Mouse (Mus musculus) midbrain, embryonic 10.5 days (tissue): ENCODE measurements at regions not wholly inside any gene's neighbourhood (a gene's known extent, or its start where the extent isn't known, plus 50 kb on each side); places are given as distances from the start of the nearest gene placed in this dataset.
A peak's percentile ranks its signal among the peaks of the same experiment; 100 is the strongest.

ENCODE experiments used
- DNase-seq: peaks from one replicate; pipeline ENCODE4 v3.0.0-alpha.2; 2017; ENCODE audit warnings: low spot score
- H3K27ac ChIP-seq: fragments of 300-500 bp; sonication (generic); replicated peaks from 2 replicates; pipeline ENCODE4 v1.5.1; 2016; ENCODE audit warnings: mild to moderate bottlenecking
- H3K27me3 ChIP-seq: fragments of 300-500 bp; sonication (generic); 2 replicates; pipeline ENCODE4 v1.6.1; 2016; ENCODE audit warnings: low read depth, mild to moderate bottlenecking; ENCODE audit not compliant: poor library complexity, severe bottlenecking
- H3K36me3 ChIP-seq: fragments of 300-500 bp; sonication (generic); 2 replicates; pipeline ENCODE4 v1.6.1; 2016; ENCODE audit warnings: mild to moderate bottlenecking, moderate library complexity
- H3K4me1 ChIP-seq: fragments of 300-500 bp; sonication (generic); 2 replicates; pipeline ENCODE4 v1.6.1; 2016
- H3K4me3 ChIP-seq: fragments of 300-500 bp; sonication (generic); 2 replicates; pipeline ENCODE4 v1.5.1; 2016; ENCODE audit warnings: mild to moderate bottlenecking, moderate library complexity
- H3K9me3 ChIP-seq: fragments of 300-500 bp; sonication (generic); replicated peaks from 2 replicates; pipeline ENCODE4 v1.6.1; 2016; ENCODE audit warnings: mild to moderate bottlenecking
- WGBS: fragments of 180-500 bp; shearing (Covaris S2); methylation state at CpG from one replicate; pipeline ENCODE4 v1.1.7; 2016; 5-methylcytosine and 5-hydroxymethylcytosine counted together

- 72% methylated on average over 5 of the region's 5 CpGs for WGBS
- Histone ChIP-seq H3K27ac (no peak overlapping the region), H3K4me3 (no peak overlapping the region), H3K27me3 (peaks cover 27% of the 10 kb centered on the region), H3K4me1 (peaks cover 21% of the 10 kb centered on the region), H3K36me3 (no peaks in the 10 kb centered on the region), H3K9me3 (no peaks in the 10 kb centered on the region)
- peak; percentile 22 for DNase-seq
Measured at GRCm38 (mm10) chr8:103441163-103441562, 655.7 kb upstream of the Cdh11 start.

DNA sequence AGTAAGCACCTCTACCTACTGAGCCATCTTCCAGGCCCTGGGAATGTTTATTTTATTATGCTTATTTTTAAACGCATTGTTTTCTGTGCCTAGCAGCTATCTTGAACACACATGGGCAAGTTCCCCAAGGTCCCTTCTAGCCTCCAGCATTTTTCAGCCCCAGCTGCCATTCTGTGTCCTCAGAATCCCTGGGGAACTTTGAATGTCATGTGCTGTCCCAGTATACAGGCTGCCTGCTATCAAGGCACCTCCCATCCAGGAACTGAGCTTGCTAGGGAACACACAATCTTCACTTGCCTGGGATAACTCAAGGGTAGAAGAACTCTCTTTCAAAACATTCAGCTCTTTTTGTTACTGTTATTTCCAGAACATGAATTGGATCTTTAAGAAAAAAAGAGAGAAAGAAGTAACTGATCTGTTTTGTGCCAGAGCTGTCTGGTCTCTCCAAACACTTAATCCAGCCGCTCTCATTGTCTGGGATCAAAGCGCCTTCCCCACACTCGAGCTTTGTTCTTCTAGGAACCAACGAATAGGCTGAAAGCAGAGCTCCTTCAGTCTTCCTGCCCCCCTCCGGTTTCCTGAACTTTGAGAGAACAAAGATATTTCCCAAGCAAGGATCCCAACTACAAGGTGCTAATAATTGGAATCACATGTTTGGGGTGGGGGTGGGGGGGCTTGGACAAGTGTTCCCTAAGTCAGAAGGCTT lies 657.1 kb upstream of the Cdh11 start:
- Histone ChIP-seq H3K27ac (peak overlapping the region; percentile 28), H3K4me1 (peaks cover 21% of the 10 kb centered on the region), H3K27me3 (peaks cover 42% of the 10 kb centered on the region), H3K9me3 (no peaks in the 10 kb centered on the region), H3K36me3 (no peaks in the 10 kb centered on the region), H3K4me3 (no peak overlapping the region)
- DNase-seq, result peak; percentile 53
- WGBS, result 11% methylated on average over 6 of the region's 6 CpGs

DNA sequence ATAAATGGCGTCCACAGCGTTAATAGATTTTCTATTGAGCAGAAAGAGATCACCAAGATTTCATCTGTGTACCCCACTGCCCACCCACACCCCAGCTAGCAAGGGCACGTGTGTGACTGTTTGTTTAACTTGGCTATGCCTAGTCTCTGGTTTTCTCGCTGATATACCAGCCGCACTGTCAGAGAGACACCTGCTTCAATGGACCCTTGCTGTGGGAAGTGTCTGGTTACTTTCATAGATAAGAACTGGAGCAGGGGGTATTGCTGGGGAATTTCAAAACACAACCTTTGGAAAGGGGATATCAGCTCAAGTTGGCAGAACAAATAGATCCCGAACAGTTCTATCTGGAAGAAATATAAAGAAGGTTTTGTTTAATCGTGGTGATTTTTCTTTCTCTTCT lies 656.8 kb upstream of the Cdh5 start:
- 70% methylated on average over 7 of the region's 7 CpGs for WGBS

DNA sequence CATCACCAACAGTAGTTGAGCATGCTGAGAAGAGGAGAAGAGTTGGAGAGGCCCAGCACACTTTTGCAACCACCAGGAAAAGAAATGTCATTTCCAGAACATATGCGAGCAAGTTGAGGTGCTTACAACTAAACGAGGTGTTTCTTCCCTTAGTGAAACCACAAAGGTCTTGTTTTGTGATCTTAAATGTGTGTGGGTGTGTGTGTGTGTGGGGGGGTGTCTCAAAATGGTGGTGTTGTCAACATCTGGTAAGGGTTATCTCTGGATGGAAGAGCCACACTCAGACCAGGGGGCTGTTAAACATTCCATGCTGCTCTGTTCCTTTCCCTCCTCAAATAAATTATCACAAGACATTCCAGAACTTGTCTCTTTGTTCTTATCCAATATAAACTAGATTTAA lies 656.0 kb upstream of the Cdh5 start:
- Histone ChIP-seq H3K9me3 (no peaks in the 10 kb centered on the region), H3K36me3 (no peaks in the 10 kb centered on the region), H3K27me3 (peaks cover 69% of the 10 kb centered on the region), H3K4me3 (no peak overlapping the region), H3K27ac (no peak overlapping the region), H3K4me1 (peaks cover 21% of the 10 kb centered on the region)
- DNase-seq, result no peak
- WGBS, result 88% methylated on average over 2 of the region's 2 CpGs

More for the DNA sequence above, 656.8 kb upstream of the Cdh5 start:
- DNase-seq, result no peak
- H3K9me3 ChIP-seq, result no peaks in the 10 kb centered on the region
- H3K4me1 ChIP-seq, result peaks cover 21% of the 10 kb centered on the region
- H3K27ac ChIP-seq, result no peak overlapping the region
- peaks cover 61% of the 10 kb centered on the region for H3K27me3 ChIP-seq
- H3K4me3 ChIP-seq, result no peak overlapping the region
- H3K36me3 ChIP-seq, result no peaks in the 10 kb centered on the region

DNA sequence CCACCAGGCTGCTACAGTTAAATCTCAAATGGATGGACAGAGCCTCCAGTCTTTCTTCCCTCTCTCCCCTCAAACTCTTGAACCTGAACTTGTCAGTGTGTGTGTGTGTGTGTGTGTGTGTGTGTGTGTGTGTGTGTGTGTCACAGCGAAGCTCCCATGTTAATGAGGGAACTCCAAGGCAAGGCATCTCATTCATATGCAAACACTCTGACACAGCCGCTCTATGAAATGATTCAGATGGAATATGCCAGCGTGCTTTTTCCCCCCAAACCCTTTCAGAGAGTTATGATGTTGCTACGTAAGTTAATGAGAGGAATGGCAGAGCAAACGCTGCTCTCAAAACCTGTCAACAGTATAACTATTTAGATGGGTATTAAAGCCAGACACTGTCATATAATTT lies 653.5 kb upstream of the Cdh5 start:
- H3K4me1 ChIP-seq, result peaks cover 20% of the 10 kb centered on the region
- no peaks in the 10 kb centered on the region for H3K9me3 ChIP-seq
- no peak for DNase-seq
- 90% methylated on average over 5 of the region's 5 CpGs for WGBS
- H3K27me3 ChIP-seq, result peaks cover 79% of the 10 kb centered on the region
- H3K4me3 ChIP-seq, result no peak overlapping the region
- no peaks in the 10 kb centered on the region for H3K36me3 ChIP-seq
- H3K27ac ChIP-seq, result no peak overlapping the region

DNA sequence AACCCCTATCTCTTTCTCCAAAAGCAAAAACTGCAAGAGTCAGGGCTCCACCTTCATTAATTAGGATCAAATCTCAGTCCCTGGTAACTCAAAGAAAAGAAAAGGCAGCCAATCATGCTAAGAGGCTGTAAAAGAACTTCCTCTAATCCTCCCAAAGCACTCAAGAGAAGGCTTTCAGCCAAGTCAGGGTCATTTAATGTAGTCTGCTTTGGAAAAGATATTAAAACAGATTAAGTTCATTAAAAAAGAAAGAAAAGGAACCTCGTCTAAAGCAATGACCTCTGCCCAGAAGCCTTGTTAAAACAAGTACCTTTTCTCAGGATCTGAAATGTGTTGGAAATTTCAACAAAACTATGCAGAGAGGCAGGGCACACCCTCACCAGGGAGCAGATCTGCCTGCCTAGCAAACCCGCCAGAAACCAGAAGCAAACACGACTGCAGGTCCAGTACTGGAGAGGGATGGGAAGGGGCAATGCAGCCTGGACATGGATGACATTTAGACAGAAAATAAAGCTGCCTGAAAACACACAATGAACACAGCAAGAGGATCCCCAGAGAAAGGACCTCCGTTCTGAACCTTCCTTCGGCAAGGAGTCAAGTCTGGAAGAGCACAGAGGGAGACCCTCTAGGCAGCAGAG lies 649.9 kb upstream of the Cdh5 start:
- 39% methylated on average over 5 of the region's 5 CpGs for WGBS
- no peak for DNase-seq

GRCm38 (mm10) chr8:103457176-103457575 lies 644.2 kb upstream of the Cdh5 start:
- Histone ChIP-seq H3K36me3 (no peaks in the 10 kb centered on the region), H3K27ac (no peak overlapping the region), H3K4me1 (no peaks in the 10 kb centered on the region), H3K27me3 (peaks cover 74% of the 10 kb centered on the region), H3K4me3 (no peak overlapping the region), H3K9me3 (peaks cover 7% of the 10 kb centered on the region; the same call in 1 of the 2 replicates)
- 78% methylated on average over 6 of the region's 6 CpGs for WGBS
- DNase-seq, result no peak

More for the DNA sequence above, 649.9 kb upstream of the Cdh5 start:
- Histone ChIP-seq H3K36me3 (no peaks in the 10 kb centered on the region), H3K4me3 (no peak overlapping the region), H3K4me1 (peaks cover 13% of the 10 kb centered on the region), H3K9me3 (no peaks in the 10 kb centered on the region), H3K27ac (no peak overlapping the region), H3K27me3 (peaks cover 79% of the 10 kb centered on the region)

DNA sequence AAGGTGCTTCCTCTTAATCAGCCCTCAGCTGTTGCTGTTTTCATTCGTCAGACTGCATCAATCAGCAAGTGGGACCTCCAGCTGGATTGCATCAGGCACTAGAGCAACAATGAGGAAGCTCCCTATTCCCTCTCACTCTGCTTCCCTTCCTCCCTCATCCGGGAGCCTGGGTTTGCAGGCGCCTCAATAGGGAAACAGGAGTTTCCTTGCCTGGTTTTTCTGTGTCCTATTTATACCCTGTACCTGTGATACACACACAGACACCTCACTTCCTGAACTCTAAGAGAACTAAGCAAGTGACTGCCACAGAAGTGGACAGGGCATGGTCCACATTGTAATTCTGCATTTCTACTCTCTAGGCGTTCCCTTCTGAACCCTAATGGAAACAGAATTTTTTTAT lies 637.9 kb upstream of the Cdh5 start:
- DNase-seq, result no peak
- Histone ChIP-seq H3K4me3 (no peak overlapping the region), H3K27me3 (peaks cover 59% of the 10 kb centered on the region), H3K27ac (no peak overlapping the region), H3K9me3 (peaks cover 7% of the 10 kb centered on the region; the same call in 1 of the 2 replicates), H3K36me3 (no peaks in the 10 kb centered on the region), H3K4me1 (peaks cover 26% of the 10 kb centered on the region)
- 74% methylated on average over 4 of the region's 4 CpGs for WGBS

- no peak for DNase-seq
- Histone ChIP-seq H3K27ac (peak overlapping the region; percentile 65), H3K4me1 (peaks cover 26% of the 10 kb centered on the region), H3K4me3 (no peak overlapping the region), H3K9me3 (peaks cover 7% of the 10 kb centered on the region; the same call in 1 of the 2 replicates), H3K36me3 (no peaks in the 10 kb centered on the region), H3K27me3 (peaks cover 51% of the 10 kb centered on the region)
- WGBS, result 69% methylated on average over 2 of the region's 2 CpGs
Measured at GRCm38 (mm10) chr8:103464777-103465353, 636.6 kb upstream of the Cdh5 start.

DNA sequence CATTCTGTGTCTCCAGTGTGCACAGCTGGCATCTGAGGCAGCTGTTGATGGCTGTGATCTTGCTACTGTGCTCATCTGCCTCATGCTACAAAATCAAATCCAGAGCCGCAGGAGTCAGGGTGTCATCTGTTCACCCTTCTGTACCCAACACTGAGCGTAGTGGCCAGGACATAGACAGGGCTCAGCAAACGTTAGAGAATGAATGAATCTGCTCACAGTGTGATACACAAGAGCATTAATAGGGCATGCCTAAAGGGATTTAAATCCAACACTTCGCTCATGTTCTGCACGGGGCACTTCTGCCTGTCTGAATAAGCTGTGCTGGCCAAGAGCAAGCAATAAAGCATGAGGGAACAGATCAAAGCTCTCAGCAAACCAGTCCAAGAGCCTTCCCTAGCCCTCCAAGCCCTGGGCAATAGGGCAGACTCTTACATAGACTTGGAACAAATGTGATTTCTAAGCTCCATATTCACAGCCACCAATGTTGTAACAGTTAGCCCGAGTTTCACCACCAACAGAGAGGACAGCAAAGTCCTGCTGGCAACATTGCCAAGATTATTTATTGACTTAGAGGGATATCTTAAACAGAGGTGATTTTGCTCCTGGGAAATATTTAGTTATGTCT lies 633.8 kb upstream of the Cdh5 start:
- no peaks in the 10 kb centered on the region for H3K9me3 ChIP-seq
- H3K27ac ChIP-seq, result no peak overlapping the region
- DNase-seq, result peak; percentile 26
- H3K4me1 ChIP-seq, result peaks cover 26% of the 10 kb centered on the region
- no peak overlapping the region for H3K4me3 ChIP-seq
- peaks cover 36% of the 10 kb centered on the region for H3K27me3 ChIP-seq
- H3K36me3 ChIP-seq, result no peaks in the 10 kb centered on the region
- WGBS, result 60% methylated on average over 6 of the region's 6 CpGs

DNA sequence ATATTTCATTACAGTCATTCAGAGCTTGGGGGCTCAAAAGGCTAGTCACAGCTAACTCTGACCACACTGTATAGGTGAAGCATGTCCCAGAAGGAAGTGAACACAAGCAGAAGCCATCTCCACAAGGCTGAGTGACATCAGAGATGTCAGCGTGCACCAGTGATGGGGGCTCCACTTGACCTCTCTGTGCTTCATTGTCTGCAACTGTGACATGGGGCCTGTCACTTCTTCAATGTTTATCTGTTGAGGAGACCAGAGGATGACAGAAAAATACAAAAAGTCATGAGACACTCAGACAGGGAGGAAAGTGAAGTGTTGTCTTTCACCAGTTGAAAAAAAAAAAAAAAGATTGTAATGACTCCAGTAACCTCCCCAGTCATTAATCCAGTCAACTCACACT lies 632.4 kb upstream of the Cdh5 start:
- Histone ChIP-seq H3K27ac (no peak overlapping the region), H3K36me3 (no peaks in the 10 kb centered on the region), H3K4me3 (no peak overlapping the region), H3K4me1 (peaks cover 25% of the 10 kb centered on the region), H3K9me3 (no peaks in the 10 kb centered on the region), H3K27me3 (peaks cover 27% of the 10 kb centered on the region)
- WGBS, result 87% methylated on average over 1 of the region's 1 CpGs
- DNase-seq, result no peak

- 82% methylated on average over 4 of the region's 4 CpGs for WGBS
- Histone ChIP-seq H3K27ac (no peak overlapping the region), H3K36me3 (no peaks in the 10 kb centered on the region), H3K4me1 (peaks cover 12% of the 10 kb centered on the region), H3K9me3 (no peaks in the 10 kb centered on the region), H3K4me3 (no peak overlapping the region), H3K27me3 (peaks cover 19% of the 10 kb centered on the region)
- no peak for DNase-seq
Measured at GRCm38 (mm10) chr8:103470316-103470715, 631.1 kb upstream of the Cdh5 start.
